Mouse (Mus musculus): ENCODE results near the gene Nucb2. TPM values are rescaled to one million over a fixed set of nuclear protein-coding genes. Genes with fewer than 3 reads are reported as not detected.

Nucb2 gene
- total RNA-seq, 2 experiments from 2014 or later, result 8.1 to 8.9 TPM

DNA sequence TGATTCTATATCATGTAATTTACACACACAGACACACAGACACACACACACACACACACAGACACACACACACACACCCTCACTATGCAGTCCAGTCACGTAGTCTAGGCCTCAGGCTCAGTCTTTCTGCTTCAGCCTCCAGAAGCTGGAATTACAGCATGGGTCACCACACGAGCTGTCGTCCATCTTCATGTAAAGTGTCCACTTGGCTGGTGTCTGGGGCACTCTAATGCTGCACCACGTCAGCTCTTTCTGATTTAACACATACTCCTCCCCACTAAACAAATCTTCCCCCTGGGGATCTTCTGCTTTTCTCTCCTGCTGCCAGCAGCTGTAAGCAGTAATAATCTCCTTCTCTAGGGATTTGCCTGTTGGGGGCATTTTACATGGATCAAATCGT lies 13.1 kb downstream of the Nucb2 start:
- no peak for DNase-seq (ENCODE audit: low spot score)
- intact Hi-C loops (cut with DNase I), result no loop called here

DNA sequence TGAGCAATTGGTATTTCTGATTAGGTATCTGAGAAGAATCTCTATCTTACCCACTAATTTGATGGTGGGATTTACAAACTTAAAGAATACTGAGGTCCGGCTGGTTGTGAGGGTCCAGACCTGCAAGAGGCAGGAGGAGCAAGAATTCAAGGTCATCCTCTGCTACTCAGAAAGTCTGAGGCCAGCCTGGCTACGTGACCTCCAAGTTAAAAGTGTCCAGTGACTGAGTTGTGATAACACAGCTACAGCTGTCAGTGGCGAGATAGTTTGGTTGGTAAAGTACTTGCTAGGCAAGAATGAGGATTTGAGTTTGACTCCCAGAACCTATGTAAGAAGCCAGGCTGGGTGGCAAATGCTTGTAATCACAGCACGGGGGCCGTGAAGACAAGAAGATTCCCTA lies 14.0 kb downstream of the Nucb2 start:
- intact Hi-C loops (cut with DNase I), result no loop called here
- DNase-seq (ENCODE audit: low spot score), result no peak

DNA sequence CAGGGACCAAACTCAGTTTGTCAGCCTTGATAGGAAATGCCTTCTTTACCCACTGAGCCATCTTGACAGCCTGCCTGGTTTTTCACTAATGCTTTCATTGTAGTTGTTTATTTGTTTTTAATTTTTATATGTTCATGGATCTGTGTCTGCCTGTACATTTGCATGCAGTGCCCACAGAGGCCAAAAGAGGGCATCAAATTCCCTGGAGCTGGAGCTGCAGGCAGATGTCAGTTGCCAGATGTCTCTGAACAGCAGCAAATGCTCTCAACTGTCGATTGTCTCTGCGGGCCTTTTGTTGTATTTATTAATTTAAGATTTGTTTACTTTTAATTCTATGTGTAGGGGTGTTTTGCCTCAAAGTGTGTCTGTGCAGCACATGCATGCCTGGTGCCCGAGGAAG lies 15.6 kb downstream of the Nucb2 start:
- intact Hi-C loops (cut with DNase I), result no loop called here
- no peak for DNase-seq (ENCODE audit: low spot score)

DNA sequence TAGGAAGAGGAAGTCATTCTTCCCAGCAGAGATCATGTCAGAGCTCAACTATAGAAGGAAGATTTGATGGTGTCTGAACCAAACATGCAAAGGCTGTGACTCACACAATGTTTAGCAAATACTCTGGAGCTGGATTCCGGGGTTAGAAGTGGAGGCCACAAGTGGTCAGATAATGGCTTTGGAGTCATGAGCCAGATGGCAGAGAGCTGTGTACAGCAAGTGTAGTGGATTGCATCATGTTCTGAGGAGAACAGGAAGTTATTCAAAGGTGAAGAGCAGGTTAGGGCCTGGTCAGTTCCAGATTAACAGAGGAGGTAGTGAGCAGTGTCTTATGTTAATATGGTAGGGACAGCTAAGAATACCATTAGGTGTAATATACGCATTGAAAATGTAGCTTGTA lies 20.4 kb downstream of the Nucb2 start:
- intact Hi-C loops (cut with DNase I), result no loop called here
- no peak for DNase-seq (ENCODE audit: low spot score)

DNA sequence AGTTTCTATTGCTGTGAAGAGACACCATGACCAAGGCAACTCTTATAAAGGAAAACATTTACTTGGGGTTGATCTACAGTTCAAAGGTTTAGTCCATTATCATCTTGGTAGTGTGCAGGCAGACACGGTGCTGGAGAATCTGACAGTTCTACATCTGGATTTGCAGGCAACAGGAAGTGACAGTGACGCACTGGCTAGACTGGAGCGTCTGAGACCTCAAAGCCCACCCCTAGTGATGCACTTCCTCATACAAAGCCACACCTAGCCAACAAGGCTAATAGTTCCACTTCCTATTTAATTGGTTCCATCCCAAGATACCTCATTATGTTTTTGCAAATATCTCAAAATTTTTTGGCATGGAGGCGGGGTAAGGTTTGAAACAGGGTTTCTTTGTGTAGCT lies 25.6 kb downstream of the Nucb2 start:
- intact Hi-C loops (cut with DNase I), result no loop called here

DNA sequence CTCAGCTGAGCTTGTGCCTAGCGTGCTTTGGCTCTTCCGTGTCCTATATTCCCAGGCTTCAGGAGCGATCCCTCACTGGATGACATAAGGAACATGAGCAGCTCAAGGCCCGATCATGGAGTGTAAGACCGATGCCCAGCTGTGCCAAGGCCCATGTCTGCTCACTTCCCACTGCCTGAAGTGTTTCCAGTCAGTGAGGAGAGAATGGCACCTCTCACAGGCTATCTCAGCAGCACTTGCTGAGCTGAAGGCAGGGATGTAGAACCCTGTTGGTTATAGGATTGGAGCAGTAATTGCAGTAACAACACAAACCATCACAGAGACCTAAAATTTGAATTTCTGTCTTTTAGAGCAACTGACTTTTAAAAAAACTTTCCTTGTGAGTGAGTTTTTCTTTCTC lies 26.3 kb downstream of the Nucb2 start:
- intact Hi-C loops (cut with DNase I), result no loop called here
- DNase-seq (ENCODE audit: low spot score), result no peak

More for the DNA sequence above, 25.6 kb downstream of the Nucb2 start:
- DNase-seq (ENCODE audit: low spot score), result no peak

DNA sequence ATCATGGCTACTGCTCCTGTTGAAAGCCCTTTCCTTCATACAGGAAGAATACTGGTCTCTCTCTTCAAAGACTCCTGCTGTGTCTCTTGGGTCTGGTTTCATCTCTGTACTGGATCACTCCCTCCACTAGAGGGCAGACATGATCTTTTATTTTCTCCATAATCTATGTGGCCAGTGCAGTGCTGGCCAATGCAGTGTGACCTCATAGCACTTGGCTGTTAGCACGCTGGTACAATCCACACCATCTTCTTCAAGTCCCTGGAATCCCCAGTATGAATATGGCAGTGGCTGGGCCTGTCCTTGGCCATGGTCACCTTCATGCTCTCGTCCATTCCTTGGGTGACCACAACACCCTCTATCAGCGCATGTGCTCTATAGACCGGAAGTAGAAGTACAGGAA lies 27.1 kb downstream of the Nucb2 start:
- DNase-seq (ENCODE audit: low spot score), result no peak
- intact Hi-C loops (cut with DNase I), result loop anchor here (1.0 kb wide), 1 partner anchor 77 kb away; no protein-coding TSS in a partner anchor

DNA sequence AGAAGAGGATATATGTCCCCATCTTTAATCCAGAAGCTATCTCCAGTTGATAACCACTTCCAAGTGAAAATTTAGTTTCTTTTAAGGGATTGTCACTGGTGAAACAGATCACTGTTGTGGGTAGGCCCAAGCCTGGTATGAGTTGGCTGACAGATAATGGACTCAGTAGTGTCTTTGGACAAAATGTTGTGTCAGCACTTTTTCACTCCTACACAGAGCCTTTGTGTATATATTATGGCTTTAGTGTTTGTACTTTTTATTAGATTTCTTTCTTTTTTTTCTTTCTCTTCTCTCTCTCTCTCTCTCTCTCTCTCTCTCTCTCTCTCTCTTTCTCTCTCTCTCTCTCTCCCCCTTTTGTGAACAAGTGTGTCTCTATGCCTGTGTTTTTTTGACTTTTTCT lies 52.7 kb downstream of the Nucb2 start:
- DNase-seq (ENCODE audit: low spot score), result no peak
- intact Hi-C loops (cut with DNase I), result no loop called here

DNA sequence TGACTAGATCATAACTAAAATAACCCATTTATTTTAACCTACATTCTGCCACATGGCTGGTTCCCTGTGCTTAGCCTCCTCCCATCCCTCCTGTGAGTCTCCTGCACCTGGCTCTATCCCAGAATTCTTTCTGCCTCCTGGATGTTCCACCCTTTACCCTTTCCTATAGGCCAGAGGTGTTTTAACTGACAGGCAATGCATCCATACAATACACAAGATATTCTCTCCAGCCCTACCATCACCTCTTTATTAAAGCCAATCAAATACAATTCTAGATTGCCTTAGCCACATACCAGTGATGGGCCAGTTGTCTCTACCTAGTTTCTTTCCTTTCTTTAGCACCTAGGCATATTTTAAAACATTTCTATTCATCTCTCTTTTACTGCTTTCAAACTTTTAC lies 70.4 kb downstream of the Nucb2 start:
- intact Hi-C loops (cut with DNase I), result no loop called here
- DNase-seq (ENCODE audit: low spot score), result no peak

Other genes with a start within 250 kb of the Nucb2 start
- 1 to 10 TPM; 6.7 to 6.8 TPM for gene Plekha7, start 196.0 kb upstream of the Nucb2 start, total RNA-seq (2021)
- 100 to 1,000 TPM; 316 to 318 TPM for gene Rps13, start 170.2 kb upstream of the Nucb2 start, total RNA-seq (2021)
- gene Pik3c2a, start 60.9 kb upstream of the Nucb2 start, total RNA-seq (2021), result 10 to 100 TPM; 15.6 to 18.5 TPM

Data from heart, postnatal 25 days (tissue).